Mouse (Mus musculus) heart, adult 2 months (tissue): ENCODE data around the gene Hist1h2bh. TPM values are rescaled to one million over a fixed set of nuclear protein-coding genes. Genes with fewer than 3 reads are reported as not detected.
A peak's percentile ranks its signal among the peaks of the same experiment; 100 is the strongest.

ENCODE experiments used
- DNase-seq, 2 experiments: peaks; one replicate each; pipeline ENCODE4 v3.0.0; 2021
- H3K27ac ChIP-seq: fragments of 200-600 bp; 2 replicates; pipeline ENCODE4 v1.8.1; 2022
- H3K27me3 ChIP-seq: fragments of 200-500 bp; 2 replicates; pipeline ENCODE4 v1.6.1; 2012; ENCODE audit warnings: mild to moderate bottlenecking, low read length, inconsistent platforms, mixed read lengths; ENCODE audit not compliant: control insufficient read depth, insufficient read depth
- H3K36me3 ChIP-seq: fragments of 200-500 bp; 2 replicates; pipeline ENCODE4 v1.6.1; 2012; ENCODE audit warnings: low read length, inconsistent platforms; ENCODE audit not compliant: control insufficient read depth, insufficient read depth
- H3K4me1 ChIP-seq: fragments of 200-500 bp; 2 replicates; pipeline ENCODE4 v1.6.1; 2011; ENCODE audit warnings: low read length; ENCODE audit not compliant: control insufficient read depth, insufficient read depth
- H3K4me3 ChIP-seq: fragments of 200-600 bp; 2 replicates; pipeline ENCODE4 v1.8.1; 2022
- H3K79me2 ChIP-seq: fragments of 200-500 bp; replicated peaks from 2 replicates; pipeline ENCODE4 v1.6.1; 2012; ENCODE audit warnings: mild to moderate bottlenecking, inconsistent platforms, low read length, moderate library complexity, mixed read lengths; ENCODE audit not compliant: control insufficient read depth, insufficient read depth
- H3K9ac ChIP-seq: fragments of 200-500 bp; 2 replicates; pipeline ENCODE4 v1.6.1; 2012; ENCODE audit warnings: low read depth, mild to moderate bottlenecking, control low read depth, inconsistent platforms, low read length, mixed read lengths
- CTCF ChIP-seq: fragments of 200-600 bp; IDR thresholded peaks from 2 replicates; pipeline ENCODE4 v1.8.1; 2022; ENCODE audit warnings: antibody characterized with exemption, mild to moderate bottlenecking, moderate library complexity
- EP300 ChIP-seq: fragments of 200-500 bp; IDR thresholded peaks from 2 replicates; pipeline ENCODE4 v1.6.1; 2011; ENCODE audit warnings: low read depth, low read length, control low read depth; ENCODE audit not compliant: insufficient read depth
- POLR2A ChIP-seq: fragments of 200-500 bp; IDR thresholded peaks from 2 replicates; pipeline ENCODE4 v1.6.1; 2011; ENCODE audit warnings: mild to moderate bottlenecking, low read depth, low read length, control low read depth; ENCODE audit not compliant: insufficient read depth
- WGBS: fragments of 180-500 bp; shearing (Covaris S2); methylation state at CpG from one replicate; pipeline ENCODE4 v1.1.7; 2018; 5-methylcytosine and 5-hydroxymethylcytosine counted together
- intact Hi-C: fragments of 180-260 bp; cut with DNase I; formaldehyde crosslinking; loops from one replicate; pipeline ENCODE4 v1.15.1; 2025
- polyA plus RNA-seq: library from polyadenylated mRNA; depleted of rRNA; stranded (reverse); fragments of >200 nt; gene quantifications from 2 replicates; pipeline ENCODE4 v1.2.3, GENCODE M21; 2012
- total RNA-seq, 2 experiments: library from RNA; stranded (reverse); gene quantifications; 2 replicates each; pipeline ENCODE4 v1.2.3; 2021

Gene Hist1h2bh
- total and polyA plus RNA-seq, 3 experiments: 0.29 to 1.2 (median 1.1) TPM

DNA sequence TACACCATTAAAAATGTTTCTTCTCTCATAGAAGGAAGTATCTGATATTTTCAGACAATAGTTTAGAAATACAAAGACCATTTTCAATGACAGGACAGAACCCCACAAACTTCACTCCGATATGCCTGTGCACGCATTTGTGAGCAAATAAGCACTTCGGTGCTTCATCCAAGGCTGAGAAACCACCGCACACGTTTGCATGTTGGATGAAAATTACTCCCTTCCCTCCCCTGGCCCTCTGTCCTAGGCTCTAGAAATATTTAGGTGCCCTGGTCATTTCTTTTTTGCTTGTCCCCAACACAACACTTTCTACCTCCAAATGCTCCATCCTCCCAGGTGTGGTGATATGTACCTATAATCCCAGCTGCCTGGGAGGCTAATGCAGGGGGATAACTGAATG, 41.7 kb downstream of the Hist1h2bh start:
- Histone ChIP-seq H3K4me1 (no peaks in the 10 kb centered on the region), H3K36me3 (no peaks in the 10 kb centered on the region), H3K27ac (no peak overlapping the region), H3K9ac (no peak overlapping the region), H3K79me2 (no peaks in the 10 kb centered on the region), H3K27me3 (no peaks in the 10 kb centered on the region), H3K4me3 (no peak overlapping the region)
- no peak for DNase-seq
- WGBS: 45% methylated on average over 5 of the region's 5 CpGs
- intact Hi-C loops: no loop called here
- TF ChIP-seq CTCF: no peak
- no peak for TF ChIP-seq EP300

DNA sequence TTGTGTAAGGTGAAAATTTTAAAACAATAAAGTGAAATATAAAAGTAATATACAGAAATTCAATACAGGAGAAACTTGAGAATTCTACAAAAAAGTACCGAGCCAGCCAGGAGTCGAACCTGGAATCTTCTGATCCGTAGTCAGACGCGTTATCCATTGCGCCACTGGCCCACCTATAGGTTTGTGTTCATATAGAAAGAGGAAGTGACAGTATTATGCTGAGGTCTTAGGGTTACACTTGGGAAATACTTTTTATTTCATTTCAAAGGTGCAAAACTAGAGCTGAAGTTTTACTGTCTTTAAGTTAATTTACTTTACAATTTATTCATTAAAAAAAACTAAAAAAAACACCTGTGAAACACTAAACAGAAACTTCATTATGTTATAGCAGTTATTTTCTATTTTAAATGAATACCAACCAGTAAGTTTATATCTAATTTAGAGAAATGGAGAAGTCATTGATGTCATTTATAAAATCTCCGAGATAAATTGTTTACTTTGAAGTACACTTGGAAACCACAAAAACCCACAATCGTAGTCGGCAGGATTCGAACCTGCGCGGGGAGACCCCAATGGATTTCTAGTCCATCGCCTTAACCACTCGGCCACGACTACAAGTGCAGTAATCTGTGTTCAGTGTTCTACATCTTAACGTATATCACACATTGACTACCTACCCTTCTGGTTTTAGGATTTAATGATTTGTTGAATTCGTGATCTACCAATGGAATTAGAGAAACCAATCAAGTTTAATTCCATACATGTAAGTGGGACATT, 42.6 kb downstream of the Hist1h2bh start:
- H3K4me3 ChIP-seq: no peak overlapping the region

DNA sequence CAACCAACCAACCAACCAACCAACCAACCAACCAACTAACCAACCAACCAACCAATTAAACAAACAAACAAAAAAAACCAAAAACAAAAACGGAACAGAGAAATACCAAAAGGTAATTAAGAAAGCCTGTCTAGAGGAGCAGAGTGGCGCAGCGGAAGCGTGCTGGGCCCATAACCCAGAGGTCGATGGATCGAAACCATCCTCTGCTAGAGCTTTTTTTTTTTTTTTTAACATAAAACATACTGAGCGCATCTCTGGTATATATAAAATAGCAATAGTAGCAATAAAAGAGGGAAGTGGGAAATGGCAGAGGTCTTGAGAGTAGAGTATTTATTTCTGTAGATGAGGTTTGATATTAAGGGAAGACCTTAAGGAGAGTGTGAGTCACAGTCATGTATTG, 43.2 kb downstream of the Hist1h2bh start:
- intact Hi-C loops: no loop called here
- TF ChIP-seq EP300 (no peak), POLR2A (no peak), CTCF (no peak)
- Histone ChIP-seq H3K4me1 (no peaks in the 10 kb centered on the region), H3K4me3 (no peak overlapping the region), H3K36me3 (no peaks in the 10 kb centered on the region), H3K79me2 (no peaks in the 10 kb centered on the region), H3K27ac (no peak overlapping the region), H3K27me3 (no peaks in the 10 kb centered on the region), H3K9ac (no peak overlapping the region)
- no peak for DNase-seq
- 56% methylated on average over 7 of the region's 7 CpGs for WGBS

More for the DNA sequence above, 42.6 kb downstream of the Hist1h2bh start:
- TF ChIP-seq CTCF (no peak), EP300 (no peak), POLR2A (no peak)
- Histone ChIP-seq H3K9ac (no peak overlapping the region), H3K27me3 (no peaks in the 10 kb centered on the region), H3K36me3 (no peaks in the 10 kb centered on the region), H3K4me1 (no peaks in the 10 kb centered on the region), H3K79me2 (no peaks in the 10 kb centered on the region), H3K27ac (no peak overlapping the region)
- WGBS: 24% methylated on average over 17 of the region's 17 CpGs
- peak; percentile 65 to 70 for DNase-seq
- intact Hi-C loops: no loop called here

DNA sequence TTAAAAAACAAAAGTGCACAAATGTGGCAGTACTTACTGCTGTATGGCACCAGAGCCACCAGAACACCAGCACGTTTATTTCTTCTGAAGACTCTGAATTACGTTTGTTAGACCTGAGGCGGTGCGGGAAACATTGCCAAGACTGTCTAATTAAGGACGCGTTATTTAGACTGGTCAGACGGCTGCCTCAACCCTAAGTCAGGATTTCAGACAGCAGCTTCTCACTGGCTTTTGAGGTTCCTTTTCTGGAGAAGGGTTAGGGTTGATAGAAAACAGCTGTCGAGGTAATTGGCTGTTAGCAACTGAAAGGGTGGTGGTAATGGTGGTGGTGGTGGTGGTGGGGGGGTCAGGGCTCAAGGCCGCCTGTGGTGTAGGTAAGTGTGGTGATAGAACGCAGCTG, 44.5 kb downstream of the Hist1h2bh start:
- 23% methylated on average over 10 of the region's 10 CpGs for WGBS
- no peak overlapping the region for H3K4me3 ChIP-seq
- no peaks in the 10 kb centered on the region for H3K4me1 ChIP-seq
- intact Hi-C loops: no loop called here
- TF ChIP-seq CTCF: no peak
- TF ChIP-seq POLR2A: no peak
- TF ChIP-seq EP300: no peak
- no peak overlapping the region for H3K27ac ChIP-seq
- H3K79me2 ChIP-seq: no peaks in the 10 kb centered on the region
- no peak overlapping the region for H3K9ac ChIP-seq
- no peaks in the 10 kb centered on the region for H3K27me3 ChIP-seq
- DNase-seq: no peak
- no peaks in the 10 kb centered on the region for H3K36me3 ChIP-seq

DNA sequence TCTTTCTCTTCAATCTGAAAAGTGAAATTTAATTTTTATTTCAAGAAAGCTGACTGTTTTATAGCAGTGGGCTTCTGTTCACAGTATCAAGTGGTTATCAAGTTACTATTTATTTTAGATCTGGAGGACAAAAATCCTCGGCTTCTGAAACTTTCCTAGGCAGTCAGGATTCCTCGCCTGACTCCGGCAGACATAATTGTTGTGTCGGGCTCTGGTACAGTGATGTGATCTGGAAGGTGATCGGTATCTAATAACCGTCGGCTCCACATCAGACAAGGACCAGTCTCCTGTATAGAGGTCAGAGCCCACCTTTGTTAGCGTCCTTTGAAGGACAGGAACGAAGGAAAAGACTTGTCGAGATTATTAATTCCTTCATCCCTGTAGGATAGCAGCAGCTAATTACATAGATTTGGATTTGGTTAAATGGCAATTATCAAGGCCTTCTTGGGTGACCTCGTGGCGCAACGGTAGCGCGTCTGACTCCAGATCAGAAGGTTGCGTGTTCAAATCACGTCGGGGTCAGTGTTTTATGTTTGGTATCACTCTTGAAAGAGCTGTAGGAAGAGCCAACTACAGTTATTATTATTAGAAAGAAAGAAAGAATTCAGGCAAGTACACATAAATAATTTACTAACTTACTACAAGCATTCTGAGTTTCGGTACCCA, 45.4 kb downstream of the Hist1h2bh start:
- no peaks in the 10 kb centered on the region for H3K79me2 ChIP-seq
- H3K27me3 ChIP-seq: no peaks in the 10 kb centered on the region
- H3K9ac ChIP-seq: no peak overlapping the region
- no peak for TF ChIP-seq CTCF
- TF ChIP-seq EP300: no peak
- TF ChIP-seq POLR2A: no peak
- H3K4me1 ChIP-seq: no peaks in the 10 kb centered on the region
- peak; percentile 27 to 39 for DNase-seq
- H3K27ac ChIP-seq: no peak overlapping the region
- no peaks in the 10 kb centered on the region for H3K36me3 ChIP-seq
- intact Hi-C loops: no loop called here
- WGBS: 41% methylated on average over 19 of the region's 19 CpGs
- H3K4me3 ChIP-seq: no peak overlapping the region

DNA sequence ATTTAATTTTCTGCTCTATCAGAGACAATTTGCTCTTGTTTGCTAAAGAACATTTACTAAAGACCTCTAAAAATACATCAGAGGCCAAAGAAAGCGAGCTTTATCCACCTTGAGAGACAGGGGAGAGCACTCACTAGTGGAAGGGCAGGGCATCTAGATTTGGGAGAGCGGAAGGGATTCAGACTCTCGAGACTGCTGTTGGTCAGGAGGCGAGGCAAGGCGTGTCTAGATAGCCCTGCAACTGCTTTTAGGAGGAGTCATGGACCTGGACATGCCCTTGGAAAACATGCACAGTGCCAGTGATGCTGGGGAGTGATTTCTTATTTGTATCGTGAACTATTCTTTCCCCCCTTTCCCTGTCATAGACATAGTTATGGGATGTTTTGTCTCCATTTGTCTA, 47.7 kb downstream of the Hist1h2bh start:
- 86% methylated on average over 6 of the region's 6 CpGs for WGBS
- Histone ChIP-seq H3K4me3 (no peak overlapping the region), H3K36me3 (no peaks in the 10 kb centered on the region), H3K79me2 (no peaks in the 10 kb centered on the region), H3K27me3 (no peaks in the 10 kb centered on the region), H3K4me1 (no peaks in the 10 kb centered on the region), H3K27ac (no peak overlapping the region), H3K9ac (no peak overlapping the region)
- DNase-seq: no peak
- intact Hi-C loops: no loop called here
- TF ChIP-seq EP300: no peak
- no peak for TF ChIP-seq POLR2A
- no peak for TF ChIP-seq CTCF
